Mouse (Mus musculus) lung, postnatal 4 days (tissue): ENCODE measurements at regions not wholly inside any gene's neighbourhood (a gene's known extent, or its start where the extent isn't known, plus 50 kb on each side); places are given as distances from the start of the nearest gene placed in this dataset.

ENCODE experiments used
- DNase-seq, 2 experiments: peaks; one replicate each; pipeline ENCODE4 v3.0.0; 2021

DNA sequence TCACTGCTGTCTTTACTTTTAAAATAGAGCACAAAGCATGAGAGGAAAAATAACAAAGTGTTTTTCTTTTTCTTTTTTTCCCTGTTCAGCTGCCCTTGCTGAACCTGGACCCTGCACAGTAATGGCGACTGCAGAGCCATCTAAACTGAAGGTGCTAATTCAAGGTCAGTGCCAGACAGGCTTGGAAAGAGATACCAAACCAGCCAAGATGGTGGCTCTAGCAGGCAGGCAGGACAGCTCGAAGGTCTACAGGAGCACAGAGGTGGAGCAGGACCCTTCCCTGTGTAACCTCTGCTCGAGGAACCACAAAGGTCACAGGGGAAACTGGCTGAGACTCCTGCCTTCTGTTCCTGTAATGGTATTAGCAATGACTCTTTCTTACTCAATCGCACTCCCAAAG, 326.7 kb downstream of the Gm45692 start:
- DNase-seq, result no peak

DNA sequence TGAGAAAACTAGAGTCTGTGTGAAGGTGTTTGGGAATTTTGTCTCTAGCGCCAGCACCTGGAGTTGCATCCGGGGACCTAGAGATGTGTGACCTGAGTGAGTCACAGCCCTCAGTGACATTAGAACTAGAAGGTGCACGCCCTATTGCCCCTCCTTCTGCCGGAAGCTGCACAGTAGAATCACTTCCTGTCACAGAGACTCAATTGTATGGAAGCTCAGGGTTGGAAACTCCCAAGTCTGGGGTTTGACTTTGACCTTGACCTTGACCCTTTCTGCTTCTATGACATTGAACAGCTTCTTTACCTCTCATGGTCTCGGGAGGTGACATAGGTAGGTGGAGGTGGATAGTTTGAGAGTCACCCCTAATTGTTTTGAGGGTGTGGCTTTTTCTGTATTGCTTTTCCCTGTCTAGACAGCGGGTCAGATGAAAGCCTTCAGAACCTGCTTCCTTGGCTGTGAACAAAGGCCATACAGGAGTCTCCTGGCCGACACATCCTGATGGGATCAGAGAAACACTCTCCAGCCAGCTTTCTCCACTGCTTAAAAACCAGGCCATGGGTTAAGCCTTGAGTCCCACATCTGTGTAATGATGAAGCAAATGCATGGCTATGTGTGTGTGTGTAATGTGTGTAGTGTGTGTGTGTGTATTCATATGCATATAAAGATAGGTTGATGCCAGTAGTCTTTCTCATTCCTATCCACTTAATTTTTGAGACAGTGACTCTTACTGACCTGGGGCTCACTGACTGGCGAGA, 328.7 kb downstream of the Gm45692 start:
- no peak for DNase-seq

DNA sequence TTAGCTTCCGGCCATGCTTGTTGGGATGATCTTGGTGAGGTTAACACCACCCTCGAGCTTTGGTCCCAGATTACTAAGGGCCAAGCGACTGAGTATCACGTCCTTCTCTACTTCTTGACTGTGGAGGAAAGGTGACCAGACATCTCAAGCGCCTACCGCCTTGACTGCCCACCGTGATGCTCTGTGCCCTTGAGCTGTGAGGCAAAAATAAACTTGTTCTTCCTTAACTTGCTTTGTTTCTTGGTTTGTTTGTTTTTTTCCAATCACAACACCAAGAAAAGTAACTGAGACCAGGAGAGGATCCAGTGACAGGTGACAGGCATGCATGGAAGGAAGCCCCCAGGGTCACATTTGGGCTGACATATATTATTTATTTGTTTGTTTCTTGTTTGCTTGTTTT, 330.0 kb downstream of the Gm45692 start:
- DNase-seq, result no peak

DNA sequence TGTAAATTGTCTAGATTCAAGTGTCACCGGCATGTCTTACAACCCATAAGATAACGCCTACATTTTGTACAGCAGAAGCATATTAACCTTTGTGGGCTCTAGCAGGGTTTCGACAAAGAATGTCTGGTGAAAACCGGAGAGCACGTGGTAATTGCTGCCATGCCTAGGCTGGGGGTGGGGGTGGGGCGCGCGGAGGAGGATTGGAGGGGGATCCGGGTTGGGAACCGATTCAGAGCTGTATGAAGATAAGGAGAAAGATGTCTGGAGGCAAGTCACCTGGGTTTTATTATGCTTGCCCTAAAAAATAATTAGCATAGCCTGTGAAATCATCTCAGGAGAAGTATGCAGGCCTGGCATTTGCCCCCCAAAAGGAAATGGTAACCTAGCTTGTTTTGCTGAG, 331.2 kb downstream of the Gm45692 start:
- DNase-seq, result no peak

DNA sequence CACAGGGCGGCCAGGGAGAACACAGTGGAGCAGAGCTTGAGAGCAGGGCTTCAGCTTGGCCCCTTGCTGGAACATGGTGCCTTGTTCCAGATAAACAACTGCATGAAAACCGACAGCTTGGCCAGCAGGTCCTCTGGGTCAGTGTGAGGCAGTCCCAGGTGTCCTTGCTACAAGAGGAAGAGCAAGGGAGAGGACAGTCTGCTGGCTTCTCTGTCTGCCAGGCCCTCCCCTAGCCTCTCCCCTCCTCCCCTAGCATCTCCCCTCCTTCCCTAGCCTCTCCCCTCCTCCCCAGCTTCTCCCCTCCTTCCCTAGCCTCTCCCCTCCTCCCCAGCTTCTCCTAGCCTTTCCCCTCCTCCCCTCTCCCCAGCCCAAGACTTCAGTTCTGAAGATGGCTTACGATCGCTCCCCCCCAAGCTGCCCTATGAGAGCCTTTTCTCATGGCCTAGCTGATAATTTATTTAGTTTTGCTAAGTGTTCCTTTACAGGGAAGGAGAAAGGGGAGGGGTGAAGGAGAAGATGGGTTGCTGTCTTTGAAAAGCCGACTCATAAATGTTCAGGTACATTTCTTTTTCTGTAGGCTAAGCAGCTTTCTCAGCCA, 333.7 kb downstream of the Gm45692 start:
- DNase-seq, result no peak

DNA sequence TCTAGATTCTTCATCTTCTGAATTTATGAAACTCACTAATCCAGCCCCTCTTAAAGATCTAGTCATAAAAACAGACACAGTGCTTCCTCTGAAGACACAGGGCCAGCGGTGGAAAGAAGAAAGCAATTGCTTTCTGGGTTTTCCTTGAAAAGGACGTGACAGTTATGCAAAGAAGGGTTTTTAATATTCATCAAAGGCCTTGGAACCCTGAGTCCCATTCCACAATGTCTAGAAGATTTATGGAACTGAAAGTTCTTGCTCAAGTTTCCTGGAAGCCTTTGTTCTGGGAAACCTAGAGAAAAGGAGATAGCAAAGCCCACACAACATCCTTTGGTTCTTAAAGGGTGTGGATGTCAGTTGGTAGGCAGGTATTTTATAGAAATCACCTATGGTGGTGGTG, 346.0 kb downstream of the Gm45692 start:
- no peak for DNase-seq

DNA sequence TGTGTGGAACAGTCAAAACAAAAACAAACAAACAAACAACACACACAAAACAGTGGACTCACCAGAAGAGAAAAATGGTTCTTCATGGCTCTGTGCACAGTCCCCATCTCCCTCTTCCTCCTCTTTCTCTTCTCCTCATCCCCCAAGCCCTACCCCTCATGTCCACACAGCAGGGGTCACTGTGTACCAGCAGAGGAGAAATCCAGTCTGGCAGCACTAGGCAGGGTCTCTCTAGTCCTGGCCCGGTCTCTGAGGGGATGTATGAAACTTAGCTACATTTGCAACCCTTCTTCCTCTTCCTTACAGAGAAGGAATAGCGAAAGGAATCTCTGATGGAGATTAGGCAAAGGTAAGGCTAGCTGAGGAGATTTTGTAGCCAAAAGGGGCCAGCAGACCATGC, 349.1 kb downstream of the Gm45692 start:
- DNase-seq, result no peak

DNA sequence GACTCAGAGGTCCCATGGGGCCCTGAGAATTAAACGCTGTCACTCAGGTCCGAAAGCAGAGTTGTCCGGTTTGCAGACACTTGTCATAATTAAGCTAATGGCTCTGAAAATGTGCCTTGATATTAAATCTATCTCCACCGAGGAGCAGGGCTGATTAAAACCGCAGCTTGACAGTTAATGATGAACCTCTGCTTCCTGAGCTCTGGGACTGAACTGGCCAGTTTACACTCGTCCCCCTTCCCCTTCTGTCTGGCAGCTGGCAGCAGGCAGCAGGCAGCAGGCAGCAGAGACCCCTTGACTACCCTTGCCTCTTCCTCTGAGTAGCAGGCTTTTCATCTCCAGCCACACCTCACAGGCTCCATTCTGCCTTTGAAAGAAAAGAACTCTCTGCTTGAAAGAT, 350.4 kb downstream of the Gm45692 start:
- DNase-seq, result no peak

DNA sequence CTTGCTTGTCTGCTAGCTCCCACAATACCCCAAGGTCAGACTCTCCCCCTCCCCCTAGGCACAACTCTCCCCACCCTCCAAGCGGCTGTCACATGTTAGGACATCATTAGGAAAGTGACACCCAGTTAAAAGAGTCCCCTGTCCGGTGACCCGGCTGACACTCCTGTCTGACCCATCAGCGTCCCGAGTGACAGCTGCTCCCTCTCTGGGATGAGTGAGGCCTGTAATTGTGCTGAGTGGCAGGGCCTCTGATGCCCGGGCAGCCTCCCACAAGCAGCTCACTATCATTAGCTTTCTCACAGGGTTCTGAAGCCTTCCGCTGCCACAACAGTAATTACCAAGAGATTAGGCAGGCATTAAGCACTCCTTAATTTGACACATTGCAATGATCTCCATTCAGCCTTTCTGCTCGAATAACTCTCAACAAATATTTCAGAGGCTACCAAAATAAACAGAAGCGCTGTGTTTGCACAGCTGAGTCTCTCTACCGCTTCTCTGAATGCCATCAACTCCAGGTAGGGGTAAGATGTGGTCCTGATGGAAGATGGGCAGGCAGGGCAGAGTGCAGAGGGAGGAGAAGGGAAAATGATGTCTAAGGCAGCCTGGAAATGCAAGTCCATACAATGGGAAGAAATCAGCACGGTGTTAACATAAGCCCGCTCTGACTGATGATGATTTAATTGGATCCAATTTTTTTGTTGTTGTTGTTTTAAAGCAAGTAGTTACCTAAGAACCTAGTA, 352.6 kb downstream of the Gm45692 start:
- no peak for DNase-seq

DNA sequence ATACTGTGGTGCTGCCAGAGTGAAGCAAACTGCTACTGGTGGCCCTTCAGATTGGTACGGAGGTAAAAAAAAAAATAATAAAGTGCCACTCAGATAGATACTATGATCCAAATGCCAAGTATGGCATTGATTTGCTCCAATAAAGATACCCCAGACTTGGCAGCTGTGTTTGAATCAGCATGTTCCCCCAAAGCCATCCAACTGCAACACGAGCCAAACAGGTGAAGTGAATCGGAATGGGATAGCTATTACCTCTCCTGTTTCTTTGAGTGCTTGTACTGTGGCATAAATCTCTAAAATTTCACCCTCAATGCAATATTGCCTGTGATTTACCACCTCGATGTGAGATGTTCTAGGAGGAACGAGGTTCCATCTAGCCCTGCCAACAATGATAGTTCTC, 365.4 kb downstream of the Gm45692 start:
- DNase-seq, result no peak

DNA sequence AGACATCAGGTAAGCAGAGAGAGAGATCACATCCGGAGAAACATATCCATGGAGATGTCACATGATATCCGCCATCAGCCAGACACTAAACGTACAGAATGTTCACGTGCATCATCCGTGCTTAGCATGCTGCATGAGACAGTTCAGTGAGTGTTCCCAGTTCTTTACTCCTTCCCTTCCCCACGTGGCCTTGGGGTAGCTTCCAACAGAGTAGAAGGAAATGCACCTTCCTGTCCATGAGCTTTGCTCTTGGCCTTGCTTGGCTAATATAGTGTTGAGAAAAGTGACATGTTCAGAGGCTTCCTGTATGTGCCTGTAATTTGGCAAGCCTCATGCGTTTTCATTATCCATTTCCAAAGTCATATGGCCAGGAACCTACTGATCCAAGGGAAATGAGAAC, 368.5 kb downstream of the Gm45692 start:
- DNase-seq, result no peak

DNA sequence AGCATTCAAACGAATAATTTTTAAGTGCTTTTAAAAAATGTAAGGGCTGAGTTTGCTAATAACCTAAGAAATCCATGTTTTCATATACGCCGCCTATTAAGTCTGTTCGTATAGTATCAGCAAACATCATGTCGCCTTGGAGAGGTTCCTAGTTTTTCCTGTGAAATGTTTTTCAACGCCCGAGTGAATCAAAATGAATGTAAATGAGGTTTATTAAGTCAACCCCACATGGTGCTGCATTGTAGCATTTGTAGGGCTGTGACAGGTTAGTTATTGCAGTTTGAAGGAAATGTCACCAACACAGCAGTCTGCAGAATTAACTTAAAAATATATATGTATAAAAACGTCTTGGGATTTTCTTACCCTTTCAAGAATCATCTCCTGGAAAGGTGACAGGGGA, 369.3 kb downstream of the Gm45692 start:
- no peak for DNase-seq

DNA sequence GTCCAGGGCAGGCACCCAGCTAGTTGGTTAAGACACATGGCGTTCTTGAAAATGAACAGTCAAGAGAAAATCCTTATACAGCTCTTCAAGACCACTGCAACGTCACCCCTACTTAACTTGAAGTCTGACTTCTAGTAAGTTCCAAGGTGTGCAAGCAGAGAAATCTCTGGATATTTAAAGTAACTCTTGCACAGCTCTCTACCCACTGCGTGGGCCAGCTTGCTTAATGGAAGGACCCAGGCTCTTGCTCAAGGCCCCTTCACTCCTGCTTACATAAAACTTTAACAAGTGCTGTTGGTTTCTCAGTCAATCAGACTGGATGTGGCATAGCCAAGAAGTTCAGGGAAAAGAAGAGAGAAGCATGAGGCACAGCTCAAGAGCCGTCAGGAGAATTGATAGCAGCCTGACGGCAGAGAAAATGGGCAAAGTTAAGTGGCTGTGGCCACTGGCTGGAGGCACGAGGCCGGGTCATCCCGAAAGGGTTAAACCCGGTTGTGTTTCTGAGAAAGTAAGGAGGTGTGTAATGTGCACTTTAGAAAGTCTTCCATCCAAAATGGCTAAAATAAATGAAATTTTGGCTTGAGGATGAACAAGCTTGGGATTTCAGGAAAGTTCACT, 382.0 kb downstream of the Gm45692 start:
- DNase-seq, result peak in 1 of 2 experiments; percentile 25

DNA sequence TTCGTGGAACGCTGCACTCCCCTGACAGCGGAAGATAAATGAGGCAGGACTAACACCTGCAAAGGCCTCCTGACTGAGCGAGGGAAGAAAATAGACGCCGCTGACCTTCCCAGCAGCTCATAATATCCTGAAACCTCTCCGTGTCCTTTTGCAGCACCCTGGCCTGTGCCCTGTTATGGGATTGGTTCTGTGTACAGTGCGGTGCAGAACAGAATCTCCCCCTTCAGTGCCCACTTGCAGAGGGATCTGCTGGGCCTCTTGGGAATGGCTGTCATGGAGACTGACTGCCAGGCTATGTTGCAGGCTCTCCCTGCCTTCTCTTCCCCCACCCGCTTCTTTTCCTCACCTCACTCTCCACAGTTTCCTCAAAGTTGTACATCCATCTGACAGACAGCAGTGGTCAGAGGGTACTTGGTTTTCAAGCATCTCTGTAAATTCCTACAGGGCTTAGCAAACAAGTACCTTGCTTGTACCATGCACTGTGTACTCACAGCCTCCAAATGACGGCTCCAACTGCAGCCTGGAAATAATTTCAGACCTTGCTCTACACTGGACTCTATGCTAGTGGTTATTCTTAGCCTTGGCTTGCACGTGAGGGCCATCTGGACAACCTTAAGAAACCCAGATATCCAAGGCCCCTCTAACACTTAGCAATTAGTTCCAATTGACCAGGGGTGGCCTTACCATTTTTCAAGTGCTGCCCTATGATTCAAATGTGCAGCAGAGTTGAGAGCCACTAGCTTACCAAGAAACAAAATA, 382.7 kb downstream of the Gm45692 start:
- DNase-seq, result no peak

DNA sequence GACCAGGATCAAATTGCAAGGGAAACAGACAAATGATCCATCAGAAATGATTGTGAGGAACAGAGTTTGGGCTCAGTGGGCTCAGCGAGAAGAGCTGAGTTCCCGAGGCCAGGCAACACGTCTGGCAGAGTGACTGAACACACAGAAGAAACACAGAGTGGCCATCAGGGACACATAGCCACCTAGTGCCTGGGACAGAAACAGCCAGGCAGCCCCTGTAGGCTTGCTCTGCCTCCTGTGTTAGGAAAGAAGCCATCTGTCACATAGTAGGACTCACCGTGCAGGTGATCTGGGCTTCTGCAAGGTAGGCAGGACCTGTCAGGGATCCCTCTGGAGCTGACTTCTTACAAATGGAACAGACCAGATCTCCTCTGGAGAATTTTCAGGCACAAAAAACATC, 383.4 kb downstream of the Gm45692 start:
- no peak for DNase-seq

DNA sequence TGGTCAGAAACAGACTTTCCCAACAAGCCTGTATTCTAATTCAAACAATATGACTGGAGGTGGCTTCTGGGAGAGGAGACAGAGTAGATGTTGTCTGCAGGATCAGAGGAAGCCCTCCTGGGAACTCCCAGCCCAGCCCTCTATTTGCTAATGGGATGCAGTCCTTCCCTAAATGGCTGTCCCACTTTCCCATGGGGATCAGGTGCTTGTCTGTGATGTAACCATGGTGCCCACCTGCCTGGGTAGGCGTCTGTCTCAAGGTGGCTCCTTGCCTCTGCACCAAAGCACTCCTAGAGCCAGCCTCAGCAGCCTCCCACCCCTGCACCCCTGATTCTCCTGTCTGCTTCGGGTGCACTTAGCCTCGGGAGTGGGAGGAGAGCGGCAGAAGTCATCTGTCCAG, 384.6 kb downstream of the Gm45692 start:
- DNase-seq, result no peak

DNA sequence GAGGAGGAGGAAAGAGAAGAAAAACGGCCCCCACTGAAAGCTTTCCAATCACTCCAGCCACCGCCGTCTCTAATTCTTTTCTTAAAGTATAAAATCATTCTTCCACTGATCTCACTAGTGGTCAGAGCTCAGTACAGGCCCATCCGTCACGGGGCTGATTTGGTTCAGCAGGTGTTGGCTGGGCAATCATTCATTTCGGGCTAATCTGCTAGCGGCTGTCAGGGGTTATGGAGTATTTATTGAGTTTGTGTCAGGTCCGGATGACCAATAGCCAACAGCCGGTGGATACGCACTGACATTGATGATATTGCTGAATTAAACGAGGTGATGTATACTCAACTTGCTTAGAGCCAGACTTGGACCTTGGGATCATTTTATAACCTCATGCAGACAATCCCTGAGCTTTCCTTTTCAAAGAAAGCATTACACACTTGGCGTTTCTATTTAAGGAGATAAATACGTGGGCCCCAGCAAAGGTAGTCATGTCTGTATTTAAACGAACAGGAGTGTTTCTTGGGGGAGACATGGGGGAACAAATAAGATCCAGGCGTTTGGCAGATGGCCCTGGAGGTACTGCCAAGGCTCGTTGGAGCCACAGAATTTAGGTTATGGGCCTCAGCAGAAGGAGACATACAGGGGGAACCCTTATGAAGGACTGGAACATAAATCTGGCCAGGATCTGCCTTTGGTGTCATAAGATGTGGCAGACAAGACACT, 385.1 kb downstream of the Gm45692 start:
- no peak for DNase-seq

DNA sequence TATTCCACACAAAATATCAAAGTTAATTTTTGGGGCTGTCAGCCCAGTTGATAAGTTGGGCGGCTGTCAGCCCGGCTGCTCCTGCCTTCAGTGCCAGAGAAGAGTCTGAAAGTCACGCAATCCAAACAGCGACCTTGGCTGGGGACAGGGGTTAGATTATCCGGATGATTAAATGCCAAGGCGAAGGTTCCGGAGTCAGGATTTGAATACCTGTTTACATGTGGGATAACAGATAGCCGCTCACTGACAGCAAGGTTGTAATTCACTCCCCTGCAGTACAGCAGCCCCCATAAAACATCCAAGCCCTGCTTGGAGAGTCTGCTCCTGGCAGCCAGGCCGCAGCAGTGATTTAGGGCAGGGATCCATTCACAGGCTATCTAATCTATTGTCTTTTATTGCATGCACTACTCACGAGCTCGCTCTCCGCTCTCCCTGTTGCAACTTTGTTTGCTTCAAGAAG, 388.3 kb downstream of the Gm45692 start:
- DNase-seq, result no peak

DNA sequence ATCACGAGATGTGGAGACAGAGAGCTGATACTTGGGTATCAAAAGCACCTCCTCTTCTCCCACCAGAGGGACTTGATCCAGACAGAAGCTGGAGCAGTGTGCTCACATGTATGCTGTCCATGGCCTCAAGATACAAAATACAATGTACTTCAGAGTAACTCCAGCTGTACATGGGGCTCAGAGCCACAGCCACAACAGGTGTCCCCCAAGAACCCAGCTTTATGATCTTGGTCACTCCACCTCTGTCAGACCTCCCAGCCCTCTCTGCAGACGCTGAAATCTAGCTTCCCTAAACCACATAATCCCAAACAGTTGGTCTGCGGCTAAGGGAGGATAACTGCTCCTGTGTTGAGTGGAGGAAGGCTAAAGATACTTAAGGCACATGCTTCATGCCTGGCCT, 389.9 kb downstream of the Gm45692 start:
- DNase-seq, result no peak

DNA sequence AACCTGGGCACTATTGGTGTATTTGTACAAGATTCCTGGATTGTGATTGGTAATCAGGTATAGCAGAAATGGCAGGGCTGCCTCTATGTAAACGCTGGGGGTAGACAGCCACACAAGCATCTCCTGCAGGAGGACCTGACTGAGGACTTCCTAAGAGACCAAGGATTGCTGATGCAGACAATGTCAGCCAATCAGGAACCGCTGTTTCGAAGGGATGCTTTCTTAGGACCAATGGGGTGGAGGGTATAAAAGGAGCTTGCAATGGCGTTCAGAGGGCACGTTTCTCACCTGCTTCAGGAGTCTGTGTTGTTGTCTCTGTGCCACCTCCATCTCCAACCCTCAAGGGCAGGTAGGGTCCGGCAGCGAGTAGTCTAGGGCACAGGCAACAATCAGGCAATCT, 393.7 kb downstream of the Gm45692 start:
- DNase-seq, result no peak

DNA sequence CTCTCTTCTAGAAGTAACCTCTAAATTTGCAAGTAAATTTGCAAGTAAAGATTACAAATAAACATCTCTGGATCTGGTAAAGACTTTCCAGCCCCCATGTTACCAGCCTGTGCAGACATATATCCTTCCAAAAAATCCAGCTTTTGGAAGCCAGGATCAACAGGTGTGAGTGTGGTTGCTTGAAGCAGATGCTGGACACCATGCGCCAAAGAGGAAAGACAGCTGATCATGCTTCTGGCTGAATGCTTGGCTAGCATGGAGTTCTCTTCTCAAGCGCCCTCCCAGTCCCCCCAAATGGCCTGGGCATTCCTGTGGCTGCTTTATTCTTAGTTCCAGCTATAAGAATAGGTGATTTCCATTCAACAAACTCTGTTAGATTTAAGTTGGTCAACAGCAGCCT, 404.9 kb downstream of the Gm45692 start:
- DNase-seq, result no peak

DNA sequence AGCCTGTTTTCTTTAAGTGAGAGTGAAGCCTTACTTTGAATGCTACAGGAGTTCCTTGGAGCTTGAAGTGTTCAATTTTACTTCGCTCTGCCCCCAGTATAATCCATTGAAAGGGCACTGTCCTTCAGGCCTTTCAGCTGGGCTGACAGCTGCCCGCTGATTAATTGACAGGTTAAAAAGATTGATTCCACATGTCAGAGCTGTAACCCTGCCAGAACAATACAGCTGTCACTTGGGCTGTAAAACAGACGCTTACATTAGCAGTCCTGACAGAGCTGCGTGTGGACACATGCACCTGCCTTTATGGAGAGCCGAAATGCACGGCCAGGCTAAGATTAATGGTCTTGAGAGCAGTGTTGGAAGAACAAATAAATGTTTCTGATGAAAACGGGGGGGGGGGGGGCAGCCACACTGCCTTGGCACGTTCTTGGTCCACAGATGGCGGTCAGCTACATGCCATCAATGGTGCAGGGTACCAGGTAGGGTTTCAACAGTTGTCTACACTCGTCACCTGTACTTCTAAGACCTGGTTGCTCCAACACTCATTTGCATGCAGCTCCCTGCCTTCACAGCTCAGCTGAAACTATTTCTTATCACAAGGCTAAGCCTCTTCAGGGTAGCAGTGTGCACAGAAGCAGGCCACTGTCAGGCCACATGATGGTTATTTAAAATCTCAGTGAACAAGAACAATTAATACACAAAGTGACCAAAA, 407.3 kb downstream of the Gm45692 start:
- DNase-seq, result no peak
